Mouse (Mus musculus): Measurements from ENCODE around the gene Zkscan7.

- TF ChIP-seq CTCF (IDR thresholded peaks at IDR 0.05; ENCODE audit: low read depth, low read length) (no peak), POLR2A (IDR thresholded peaks at IDR 0.05; ENCODE audit: borderline replicate concordance, low read depth, low read length) (no peak)
Measured at GRCm38 (mm10) chr9:122846156-122846555, 39.3 kb upstream of the Zkscan7 start.
